Mouse (Mus musculus) mammary gland, adult 2 months (tissue): ENCODE measurements around the gene Zbtb6. TPM values are rescaled to one million over a fixed set of nuclear protein-coding genes. Genes with fewer than 3 reads are reported as not detected.

Source experiments
- polyA plus RNA-seq: library from polyadenylated mRNA; depleted of rRNA; stranded (reverse); fragments of >200 nt; gene quantifications from 2 replicates; pipeline ENCODE4 v1.2.3, GENCODE M21; 2012; ENCODE audit warnings: low replicate concordance; rRNA removed

Gene Zbtb6
- 1.8 and 2.5 TPM in 2 replicates for polyA plus RNA-seq

DNA sequence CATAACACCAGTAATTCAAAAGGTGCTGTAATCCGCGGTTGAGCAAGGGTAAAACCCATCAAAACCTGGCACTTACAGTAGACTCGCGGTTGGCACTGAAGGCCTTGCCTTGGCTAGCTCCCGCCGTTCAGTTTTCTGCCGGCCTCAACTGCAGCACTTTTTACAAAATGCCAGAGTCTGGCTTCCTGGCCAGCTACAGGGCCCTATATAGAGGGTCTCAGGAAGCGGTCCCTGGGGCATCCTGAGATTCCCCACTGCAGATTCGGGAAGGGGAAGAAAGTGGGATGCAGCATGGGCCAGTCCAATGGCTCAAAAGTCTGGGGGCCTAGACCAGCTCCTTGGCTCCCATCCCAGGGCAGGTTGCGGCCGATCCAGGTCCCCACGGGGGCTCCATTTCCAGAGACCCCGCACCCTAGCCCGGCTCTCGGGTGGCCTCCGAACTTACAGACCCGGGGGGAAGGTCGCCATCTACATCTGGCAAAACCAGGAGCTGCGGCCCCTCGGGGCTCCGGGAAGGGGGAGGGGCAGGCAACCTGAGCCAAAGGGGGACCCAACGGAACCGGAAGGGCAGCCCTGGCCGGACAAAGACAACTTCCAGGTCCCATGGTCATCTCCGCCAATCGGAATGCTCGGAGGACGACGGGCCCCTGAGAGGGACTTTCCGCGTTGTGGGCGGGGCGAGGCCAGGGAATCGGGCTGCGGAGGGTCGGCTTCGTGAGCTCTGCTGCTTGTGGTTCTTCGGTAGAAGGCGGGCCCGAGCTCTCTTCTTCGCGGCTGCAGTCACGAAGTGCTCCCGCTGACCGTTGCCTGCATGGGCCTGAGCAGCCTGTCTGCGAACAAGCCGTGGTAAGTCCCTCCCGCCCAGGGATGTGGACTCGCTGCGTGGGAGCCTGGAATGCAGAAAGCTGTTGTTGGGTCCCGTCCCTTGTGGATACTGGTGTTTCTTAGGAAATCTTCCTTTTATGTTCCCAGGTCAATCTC lies at the start of gene Zbtb6, which contains the start of the genes Zbtb26 and Rabgap1:
Zbtb6 (minus strand) TSS at position 561 of the 981 bp plus-strand sequence.
Zbtb26 (minus strand) TSS at position 525 of the 981 bp plus-strand sequence.
Rabgap1 (plus strand) TSS at position 669 of the 981 bp plus-strand sequence.

DNA sequence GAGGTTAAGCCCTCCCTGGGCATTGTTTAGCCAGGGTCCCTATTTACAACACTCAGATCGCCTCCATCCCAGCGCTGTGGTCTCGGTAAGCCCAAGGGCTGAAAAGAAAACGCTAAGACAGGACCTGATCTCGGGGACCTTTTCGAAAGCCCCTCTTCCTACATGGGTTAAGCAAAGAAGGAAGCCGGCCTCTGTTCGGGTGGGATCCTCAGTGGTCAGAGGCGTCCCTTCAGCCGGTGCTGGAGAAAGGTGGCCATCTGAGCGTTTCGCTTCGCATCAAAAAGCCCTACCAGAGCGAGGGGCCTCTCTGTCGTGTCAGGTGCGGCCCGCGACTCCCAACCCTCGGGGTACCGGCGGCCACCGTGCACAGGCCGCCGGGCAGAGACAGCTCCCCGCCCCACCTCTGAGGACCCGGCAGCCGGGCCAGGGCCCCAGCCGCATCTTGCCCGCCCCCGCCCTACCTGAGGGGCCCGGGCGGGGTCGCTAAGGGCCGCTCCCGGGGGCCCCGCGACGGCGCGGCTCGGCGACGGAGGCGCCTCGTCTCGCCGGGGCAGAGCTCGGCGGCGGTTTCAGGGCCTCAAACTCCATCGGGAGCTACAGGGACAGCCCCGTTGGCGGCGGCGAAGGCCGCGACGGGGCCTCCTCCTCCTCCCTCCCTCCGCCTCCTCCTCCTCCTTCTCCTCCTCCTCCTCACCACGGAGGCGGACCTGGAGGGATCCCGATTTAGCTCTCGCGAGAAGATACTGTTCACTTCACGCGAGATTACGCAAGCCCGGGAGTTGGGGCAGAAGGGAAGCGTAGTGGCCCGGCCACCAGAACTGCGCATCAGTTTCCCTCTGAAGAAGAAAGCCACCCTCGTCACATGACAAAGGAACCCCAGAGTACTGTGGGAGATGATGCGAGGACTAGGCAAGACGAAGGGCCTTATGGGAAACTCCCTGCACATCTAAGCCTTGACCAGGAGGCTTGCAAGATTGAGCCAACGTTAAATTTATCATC lies 20.4 kb downstream of the Zbtb6 start, which contains the start of gene Rc3h2:
Rc3h2 (minus strand) TSS at position 598 of the 999 bp plus-strand sequence.

Other genes starting within 250 kb of the Zbtb6 start
- not detected in 2 replicates for gene Olfr366, start 231.6 kb downstream of the Zbtb6 start, polyA plus RNA-seq
- not detected in 2 replicates for gene Olfr368, start 116.7 kb downstream of the Zbtb6 start, polyA plus RNA-seq
- 4.7 and 11.4 TPM in 2 replicates for gene Pdcl, start 83.8 kb downstream of the Zbtb6 start, polyA plus RNA-seq
- 4.6 and 13.1 TPM in 2 replicates for gene Rc3h2, start 20.3 kb downstream of the Zbtb6 start, polyA plus RNA-seq
- gene Zbtb26, start within 50 bp of the Zbtb6 start, polyA plus RNA-seq, result 1.5 and 4.0 TPM in 2 replicates
- gene Rabgap1, start 108 bp upstream of the Zbtb6 start, polyA plus RNA-seq, result 5.7 and 13.3 TPM in 2 replicates
- gene Gpr21, start 73.2 kb upstream of the Zbtb6 start, polyA plus RNA-seq, result 0.19 and 0.47 TPM in 2 replicates